Mouse (Mus musculus) olfactory bulb, adult 2 months (tissue): ENCODE data around the gene Wnt4.

Source experiments
- CTCF ChIP-seq: fragments of 200-500 bp; IDR thresholded peaks from 2 replicates; pipeline ENCODE4 v1.5.1; 2012; ENCODE audit warnings: low read depth, mild to moderate bottlenecking, low read length, moderate library complexity; ENCODE audit not compliant: insufficient read depth
- POLR2A ChIP-seq: fragments of 200-500 bp; IDR thresholded peaks from 2 replicates; pipeline ENCODE4 v1.6.1; 2012; ENCODE audit warnings: mild to moderate bottlenecking, low read depth, low read length, moderate library complexity; ENCODE audit not compliant: insufficient read depth

DNA sequence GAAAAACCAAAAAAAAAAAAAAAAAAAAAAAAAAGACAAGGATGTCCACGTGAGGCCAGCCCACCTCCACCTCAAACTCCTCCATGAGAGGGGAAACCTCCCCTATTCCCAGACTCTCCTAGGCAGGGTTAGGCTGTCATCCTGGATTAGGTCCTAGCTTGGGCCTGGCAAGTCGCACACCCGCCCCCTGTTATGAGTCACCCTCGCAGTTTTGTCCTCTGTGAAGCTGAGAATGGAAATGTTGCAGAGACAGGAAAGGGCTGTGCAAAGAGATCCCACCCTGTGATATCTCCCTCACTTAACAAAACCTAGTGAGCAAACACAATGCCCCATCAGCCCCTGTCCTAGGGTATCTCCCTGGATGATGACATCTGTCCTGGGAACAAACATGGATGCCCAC is 20.3 kb downstream of the Wnt4 start:
- TF ChIP-seq CTCF, result no peak
- no peak for TF ChIP-seq POLR2A
